Mouse (Mus musculus): ENCODE results near the gene Gm45234. TPM values are rescaled to one million over a fixed set of nuclear protein-coding genes. Genes with fewer than 3 reads are reported as not detected.
A peak's percentile ranks its signal among the peaks of the same experiment; 100 is the strongest.

Gm45234 gene
- total and polyA plus RNA-seq, 2 experiments from 2014 or later: 0.26 TPM; not detected in 1

- ATAC-seq (no peak), DNase-seq (ENCODE audit: low spot score) (no peak)
- peaks cover 27% of the 10 kb centered on the region for H3K4me1 ChIP-seq (ENCODE audit: insufficient read depth, low read length)
- H3K4me2 ChIP-seq (ENCODE audit: low read depth, low read length): peak overlapping the region; percentile 93
- peak overlapping the region; percentile 99 for H3K4me3 ChIP-seq (ENCODE audit: low read length)
- 23% methylated on average over 11 of the region's 11 CpGs for WGBS
- no peaks in the 10 kb centered on the region for H3K27me3 ChIP-seq (ENCODE audit: insufficient read depth, low read length)
- no peak; the same call in 1 of the 2 replicates for TF ChIP-seq CTCF (IDR thresholded peaks at IDR 0.05; ENCODE audit: low read depth)
- peak overlapping the region; percentile 97 for H3K9ac ChIP-seq (replicated peaks; ENCODE audit: low read length)
- H3K36me3 ChIP-seq (ENCODE audit: insufficient read depth, low read length): peaks cover 27% of the 10 kb centered on the region; the same call in 1 of the 2 replicates
- no peaks in the 10 kb centered on the region for H3K9me3 ChIP-seq (ENCODE audit: low read length)
- H3K27ac ChIP-seq: peak overlapping the region; percentile 89
Observed at GRCm38 (mm10) chr6:124712918-124713317, 42.9 kb downstream of the Gm45234 start.

- DNase-seq (ENCODE audit: low spot score): peak; percentile 99
- peak; percentile 98 for ATAC-seq
- peak within 1 kb of the TSS; percentile 93 for H3K4me2 ChIP-seq (ENCODE audit: low read depth, low read length)
- peak within 1 kb of the TSS; percentile 89 for H3K27ac ChIP-seq
- peak; percentile 20; the same call in 1 of the 2 replicates for TF ChIP-seq CTCF (IDR thresholded peaks at IDR 0.05; ENCODE audit: low read depth)
- peaks cover 27% of the 10 kb centered on the region for H3K4me1 ChIP-seq (ENCODE audit: insufficient read depth, low read length)
- H3K9me3 ChIP-seq (ENCODE audit: low read length): no peaks in the 10 kb centered on the region
- peak within 1 kb of the TSS; percentile 99 for H3K4me3 ChIP-seq (ENCODE audit: low read length)
- H3K27me3 ChIP-seq (ENCODE audit: insufficient read depth, low read length): no peaks in the 10 kb centered on the region
- H3K36me3 ChIP-seq (ENCODE audit: insufficient read depth, low read length): peaks cover 25% of the 10 kb centered on the region; the same call in 1 of the 2 replicates
- WGBS: 2% methylated on average over 72 of the region's 76 CpGs
- peak within 1 kb of the TSS; percentile 97 for H3K9ac ChIP-seq (replicated peaks; ENCODE audit: low read length)
Observed at GRCm38 (mm10) chr6:124711824-124712782, 43.7 kb downstream of the Gm45234 start, which contains the start of the genes Emg1 and Phb2. Gene Emg1, minus strand, starts transcription at chr6:124712178. Gene Phb2, plus strand, starts transcription at chr6:124712336.

- peaks cover 22% of the 10 kb centered on the region for H3K4me1 ChIP-seq (ENCODE audit: insufficient read depth, low read length)
- no peak for DNase-seq (ENCODE audit: low spot score)
- H3K4me3 ChIP-seq (ENCODE audit: low read length): no peak overlapping the region
- no peaks in the 10 kb centered on the region for H3K27me3 ChIP-seq (ENCODE audit: insufficient read depth, low read length)
- no peak overlapping the region for H3K9ac ChIP-seq (replicated peaks; ENCODE audit: low read length)
- H3K27ac ChIP-seq: no peak overlapping the region
- no peaks in the 10 kb centered on the region for H3K9me3 ChIP-seq (ENCODE audit: low read length)
- peaks cover 19% of the 10 kb centered on the region for H3K36me3 ChIP-seq (ENCODE audit: insufficient read depth, low read length)
- ATAC-seq: no peak
- no peak overlapping the region for H3K4me2 ChIP-seq (ENCODE audit: low read depth, low read length)
- 94% methylated on average over 10 of the region's 10 CpGs for WGBS
- no peak for TF ChIP-seq CTCF (IDR thresholded peaks at IDR 0.05; ENCODE audit: low read depth)
Observed at GRCm38 (mm10) chr6:124708289-124708889, 47.4 kb downstream of the Gm45234 start.

- Histone ChIP-seq H3K27ac (no peak overlapping the region), H3K27me3 (ENCODE audit: insufficient read depth, low read length) (no peaks in the 10 kb centered on the region), H3K9me3 (ENCODE audit: low read length) (no peaks in the 10 kb centered on the region), H3K36me3 (ENCODE audit: insufficient read depth, low read length) (peaks cover 34% of the 10 kb centered on the region), H3K9ac (replicated peaks; ENCODE audit: low read length) (no peak overlapping the region), H3K4me3 (ENCODE audit: low read length) (no peak overlapping the region), H3K4me2 (ENCODE audit: low read depth, low read length) (no peak overlapping the region), H3K4me1 (ENCODE audit: insufficient read depth, low read length) (peaks cover 13% of the 10 kb centered on the region; the same call in 1 of the 2 replicates)
- no peak for ATAC-seq
- no peak for TF ChIP-seq CTCF (IDR thresholded peaks at IDR 0.05; ENCODE audit: low read depth)
- no peak for DNase-seq (ENCODE audit: low spot score)
- 86% methylated on average over 5 of the region's 5 CpGs for WGBS
Observed at GRCm38 (mm10) chr6:124706061-124706627, 49.7 kb downstream of the Gm45234 start.

- WGBS: 97% methylated on average over 2 of the region's 2 CpGs
- H3K4me1 ChIP-seq (ENCODE audit: insufficient read depth, low read length): 0 out of 2 replicates have a peak, but pooled peaks cover under 1% of the 10 kb centered on the region
- TF ChIP-seq CTCF (IDR thresholded peaks at IDR 0.05; ENCODE audit: low read depth): no peak
- no peak for DNase-seq (ENCODE audit: low spot score)
- no peak overlapping the region for H3K9ac ChIP-seq (replicated peaks; ENCODE audit: low read length)
- no peak overlapping the region for H3K4me3 ChIP-seq (ENCODE audit: low read length)
- peaks cover 37% of the 10 kb centered on the region for H3K36me3 ChIP-seq (ENCODE audit: insufficient read depth, low read length)
- H3K4me2 ChIP-seq (ENCODE audit: low read depth, low read length): no peak overlapping the region
- no peak overlapping the region for H3K27ac ChIP-seq
- no peak for ATAC-seq
- H3K9me3 ChIP-seq (ENCODE audit: low read length): no peaks in the 10 kb centered on the region
- no peaks in the 10 kb centered on the region for H3K27me3 ChIP-seq (ENCODE audit: insufficient read depth, low read length)
Observed at GRCm38 (mm10) chr6:124704417-124704816, 51.4 kb downstream of the Gm45234 start.

- 79% methylated on average over 7 of the region's 7 CpGs for whole genome bisulfite sequencing
- Histone ChIP-seq H3K9ac (replicated peaks; ENCODE audit: low read length) (no peak overlapping the region), H3K4me1 (ENCODE audit: insufficient read depth, low read length) (no peaks in the 10 kb centered on the region), H3K9me3 (ENCODE audit: low read length) (no peaks in the 10 kb centered on the region), H3K36me3 (ENCODE audit: insufficient read depth, low read length) (peaks cover 44% of the 10 kb centered on the region), H3K4me3 (ENCODE audit: low read length) (no peak overlapping the region), H3K27ac (no peak overlapping the region), H3K4me2 (ENCODE audit: low read depth, low read length) (no peak overlapping the region), H3K27me3 (ENCODE audit: insufficient read depth, low read length) (no peaks in the 10 kb centered on the region)
- no peak for TF ChIP-seq CTCF (IDR thresholded peaks at IDR 0.05; ENCODE audit: low read depth)
- DNase-seq (ENCODE audit: low spot score) (no peak), ATAC-seq (no peak)
Observed at GRCm38 (mm10) chr6:124703789-124704188, 52.0 kb downstream of the Gm45234 start.

Measured in hindbrain, postnatal 0 days (tissue).